Mouse (Mus musculus) G1E (cell line): ENCODE measurements around the gene Art2b.

Experiments used
- CTCF ChIP-seq: IDR thresholded peaks from 2 replicates; pipeline ENCODE4 v1.5.1; 2012; ENCODE audit warnings: low read depth, low read length, inconsistent platforms, mixed read lengths
- GATA1 ChIP-seq: IDR thresholded peaks from 2 replicates; pipeline ENCODE4 v1.6.1; 2012; ENCODE audit warnings: borderline replicate concordance, low read length, inconsistent platforms, mixed read lengths

DNA sequence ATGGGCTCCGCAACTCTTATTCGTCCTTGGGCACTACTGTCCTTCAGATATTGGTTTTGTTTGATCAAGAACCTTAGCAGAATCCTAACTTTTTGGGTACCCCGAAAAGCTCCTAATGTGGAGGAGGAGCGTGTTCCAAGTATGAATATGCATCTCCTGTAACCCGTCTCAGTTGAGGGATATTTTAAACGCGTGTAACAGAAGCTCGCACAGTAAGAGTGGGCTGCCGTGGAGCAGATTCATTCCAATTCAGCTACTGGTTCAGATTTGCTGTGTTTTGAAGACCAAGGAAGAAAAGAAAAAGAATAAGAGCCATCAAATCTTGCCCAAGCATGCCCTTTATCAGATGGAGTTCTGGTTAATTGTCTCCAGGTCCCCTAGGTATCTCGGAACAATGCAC, 43.7 kb downstream of the Art2b start:
- TF ChIP-seq CTCF (no peak), GATA1 (no peak)
